Mouse (Mus musculus) liver, embryonic 15.5 days (tissue): ENCODE measurements around the gene Bfsp2. TPM values are rescaled to one million over a fixed set of nuclear protein-coding genes. Genes with fewer than 3 reads are reported as not detected.

ENCODE experiments used
- ATAC-seq: fragments of 200-750 bp; cut with Nextera tagmentation; 2 replicates; pipeline ENCODE4 v1.8.0; 2017; ENCODE audit warnings: moderate number of reproducible peaks, mild to moderate bottlenecking, moderate library complexity; ENCODE audit not compliant: insufficient read depth
- H3K27ac ChIP-seq: fragments of 300-500 bp; sonication (generic); replicated peaks from 2 replicates; pipeline ENCODE4 v1.5.1; 2015; ENCODE audit warnings: mild to moderate bottlenecking, inconsistent platforms
- H3K27me3 ChIP-seq: fragments of 300-500 bp; sonication (generic); 2 replicates; pipeline ENCODE4 v1.6.1; 2015; ENCODE audit warnings: mild to moderate bottlenecking, inconsistent platforms
- H3K36me3 ChIP-seq: fragments of 300-500 bp; sonication (generic); replicated peaks from 2 replicates; pipeline ENCODE4 v1.6.1; 2015; ENCODE audit warnings: moderate library complexity, mild to moderate bottlenecking, inconsistent platforms
- H3K4me1 ChIP-seq: fragments of 300-500 bp; sonication (generic); replicated peaks from 2 replicates; pipeline ENCODE4 v1.6.1; 2015; ENCODE audit warnings: inconsistent platforms
- H3K4me2 ChIP-seq: fragments of 300-500 bp; sonication (generic); 2 replicates; pipeline ENCODE4 v1.6.1; 2015; ENCODE audit warnings: moderate library complexity, mild to moderate bottlenecking, inconsistent platforms
- H3K4me3 ChIP-seq: fragments of 300-500 bp; sonication (generic); replicated peaks from 2 replicates; pipeline ENCODE4 v1.5.1; 2015; ENCODE audit warnings: mild to moderate bottlenecking, inconsistent platforms
- H3K9ac ChIP-seq: fragments of 300-500 bp; sonication (generic); 2 replicates; pipeline ENCODE4 v1.6.1; 2015; ENCODE audit warnings: moderate library complexity, mild to moderate bottlenecking, inconsistent platforms
- H3K9me3 ChIP-seq: fragments of 300-500 bp; sonication (generic); replicated peaks from 2 replicates; pipeline ENCODE4 v1.6.1; 2016; ENCODE audit warnings: inconsistent platforms
- WGBS: fragments of 180-500 bp; shearing (Covaris S2); methylation state at CpG from one replicate; pipeline ENCODE4 v1.1.7; 2015; ENCODE audit warnings: mixed read lengths; ENCODE audit not compliant: insufficient replicate concordance; 5-methylcytosine and 5-hydroxymethylcytosine counted together
- polyA plus RNA-seq: library from polyadenylated mRNA; unstranded; fragments of >200 nt; fragmentation: Nextera tagmentation; extraction: Ambion mirVana; gene quantifications from 2 replicates; pipeline ENCODE4 v1.2.1, GENCODE M21; 2015

The Bfsp2 gene
- polyA plus RNA-seq, 1 experiment from 2014 or later = 2.5 TPM

- Histone ChIP-seq H3K4me1 (0 out of 2 replicates have a peak, but pooled peaks cover 14% of the 10 kb centered on the region), H3K9ac (no peak overlapping the region), H3K4me2 (no peak overlapping the region), H3K36me3 (no peaks in the 10 kb centered on the region), H3K4me3 (no peak overlapping the region), H3K27ac (no peak overlapping the region), H3K27me3 (no peaks in the 10 kb centered on the region), H3K9me3 (no peaks in the 10 kb centered on the region)
- ATAC-seq = no peak
- WGBS = 66% methylated on average over 2 of the region's 2 CpGs
Measured at GRCm38 (mm10) chr9:103502655-103503054, 22.4 kb upstream of the Bfsp2 start.

DNA sequence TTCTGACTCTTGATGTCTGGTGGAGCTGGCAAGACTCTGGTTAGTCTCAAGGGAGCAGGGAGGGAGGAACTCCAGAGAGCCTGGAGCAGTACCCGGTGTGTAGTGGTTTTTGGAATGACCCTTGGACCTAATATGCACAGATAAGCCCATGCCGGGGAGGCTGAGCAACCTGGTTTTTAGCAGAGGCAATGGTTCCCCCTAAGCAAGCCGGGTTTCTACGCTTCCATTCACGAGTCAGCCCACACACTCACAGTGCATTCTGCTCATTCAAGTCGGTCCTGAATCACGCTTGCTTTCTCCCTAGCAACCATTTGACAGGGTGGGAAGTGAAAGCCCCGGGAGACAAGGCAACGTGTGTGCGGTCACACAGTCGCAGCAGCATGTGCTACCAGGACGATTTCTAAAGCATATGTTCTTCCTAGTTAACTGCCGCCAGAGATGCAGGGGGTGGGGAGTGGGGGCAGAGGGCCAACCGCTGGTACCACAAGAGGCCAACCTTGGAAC, 21.7 kb upstream of the Bfsp2 start:
- Histone ChIP-seq H3K27ac (no peak overlapping the region), H3K4me1 (0 out of 2 replicates have a peak, but pooled peaks cover 12% of the 10 kb centered on the region), H3K36me3 (no peaks in the 10 kb centered on the region), H3K27me3 (no peaks in the 10 kb centered on the region), H3K4me3 (no peak overlapping the region), H3K4me2 (no peak overlapping the region), H3K9me3 (no peaks in the 10 kb centered on the region), H3K9ac (no peak overlapping the region)
- 39% methylated on average over 14 of the region's 14 CpGs for WGBS
- ATAC-seq = no peak

GRCm38 (mm10) chr9:103499366-103499765, 19.1 kb upstream of the Bfsp2 start:
- Histone ChIP-seq H3K36me3 (no peaks in the 10 kb centered on the region), H3K9me3 (no peaks in the 10 kb centered on the region), H3K4me1 (0 out of 2 replicates have a peak, but pooled peaks cover 8% of the 10 kb centered on the region), H3K27ac (no peak overlapping the region), H3K4me3 (no peak overlapping the region), H3K9ac (no peak overlapping the region), H3K4me2 (no peak overlapping the region), H3K27me3 (no peaks in the 10 kb centered on the region)
- 80% methylated on average over 18 of the region's 18 CpGs for WGBS
- no peak for ATAC-seq

- H3K27me3 ChIP-seq = no peaks in the 10 kb centered on the region
- 23% methylated on average over 8 of the region's 8 CpGs for WGBS
Measured at GRCm38 (mm10) chr9:103498699-103499098, 18.5 kb upstream of the Bfsp2 start.

GRCm38 (mm10) chr9:103495391-103495790, 15.2 kb upstream of the Bfsp2 start:
- no peak overlapping the region for H3K9ac ChIP-seq
- H3K4me2 ChIP-seq = no peak overlapping the region
- no peak overlapping the region for H3K27ac ChIP-seq
- no peaks in the 10 kb centered on the region for H3K9me3 ChIP-seq
- H3K36me3 ChIP-seq = no peaks in the 10 kb centered on the region
- no peaks in the 10 kb centered on the region for H3K27me3 ChIP-seq
- H3K4me1 ChIP-seq = no peaks in the 10 kb centered on the region
- no peak overlapping the region for H3K4me3 ChIP-seq
- WGBS = 75% methylated on average over 11 of the region's 11 CpGs
- no peak for ATAC-seq

More at GRCm38 (mm10) chr9:103498699-103499098, 18.5 kb upstream of the Bfsp2 start:
- H3K4me3 ChIP-seq = no peak overlapping the region
- H3K4me2 ChIP-seq = no peak overlapping the region
- no peak overlapping the region for H3K27ac ChIP-seq
- no peaks in the 10 kb centered on the region for H3K36me3 ChIP-seq
- ATAC-seq = no peak
- no peaks in the 10 kb centered on the region for H3K9me3 ChIP-seq
- no peak overlapping the region for H3K9ac ChIP-seq
- H3K4me1 ChIP-seq = 0 out of 2 replicates have a peak, but pooled peaks cover 8% of the 10 kb centered on the region

DNA sequence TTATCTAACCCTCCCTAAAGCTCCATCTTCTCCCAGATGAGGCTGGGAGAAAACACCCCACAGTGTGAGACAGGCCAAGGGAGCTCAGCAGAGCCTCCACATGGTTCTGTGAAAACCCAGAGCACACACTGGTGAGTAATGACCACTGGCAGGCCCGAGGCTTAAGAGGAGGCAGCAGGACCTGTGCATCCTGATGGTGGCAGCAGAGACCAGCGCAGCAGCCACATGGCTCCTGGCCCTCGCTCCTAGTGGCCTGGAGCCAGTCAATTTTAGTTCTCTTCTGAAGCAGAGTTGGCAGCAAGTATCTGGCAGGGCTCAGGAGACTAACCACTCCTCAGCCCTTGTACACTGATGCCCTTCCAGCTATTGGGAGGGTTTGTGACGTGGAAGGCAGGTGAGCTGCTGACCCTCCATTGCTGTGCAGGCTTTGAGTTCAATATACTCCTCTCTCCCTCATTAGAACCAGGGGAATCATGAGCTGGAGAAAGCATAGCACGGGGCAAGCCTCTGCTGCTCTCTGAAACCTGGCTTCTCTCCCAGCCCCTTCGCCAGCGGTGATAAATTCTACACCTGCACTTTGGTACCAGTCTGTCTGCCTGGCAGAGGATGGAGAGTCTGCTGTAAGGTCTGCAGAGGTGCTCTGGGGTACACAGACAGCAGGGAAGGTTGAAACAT, 14.3 kb upstream of the Bfsp2 start:
- Histone ChIP-seq H3K36me3 (no peaks in the 10 kb centered on the region), H3K27me3 (no peaks in the 10 kb centered on the region), H3K4me2 (no peak overlapping the region), H3K9ac (no peak overlapping the region), H3K9me3 (no peaks in the 10 kb centered on the region), H3K4me3 (no peak overlapping the region), H3K27ac (no peak overlapping the region), H3K4me1 (no peaks in the 10 kb centered on the region)
- WGBS = 40% methylated on average over 7 of the region's 7 CpGs
- ATAC-seq = 0 out of 2 replicates have a peak, but pooled peaks have one; percentile 5

- Histone ChIP-seq H3K4me3 (no peak overlapping the region), H3K4me1 (no peaks in the 10 kb centered on the region), H3K9me3 (no peaks in the 10 kb centered on the region), H3K27me3 (no peaks in the 10 kb centered on the region), H3K27ac (no peak overlapping the region), H3K4me2 (no peak overlapping the region), H3K36me3 (no peaks in the 10 kb centered on the region), H3K9ac (no peak overlapping the region)
- 66% methylated on average over 8 of the region's 8 CpGs for whole genome bisulfite sequencing
- no peak for ATAC-seq
Measured at GRCm38 (mm10) chr9:103491985-103492384, 11.8 kb upstream of the Bfsp2 start.

- Histone ChIP-seq H3K9me3 (no peaks in the 10 kb centered on the region), H3K36me3 (no peaks in the 10 kb centered on the region), H3K27me3 (no peaks in the 10 kb centered on the region), H3K4me2 (no peak overlapping the region), H3K9ac (no peak overlapping the region), H3K4me1 (no peaks in the 10 kb centered on the region), H3K4me3 (no peak overlapping the region), H3K27ac (no peak overlapping the region)
- 0 out of 2 replicates have a peak, but pooled peaks have one; percentile 14 for ATAC-seq
- WGBS = 16% methylated on average over 2 of the region's 2 CpGs
Measured at GRCm38 (mm10) chr9:103490439-103490838, 10.2 kb upstream of the Bfsp2 start.

- WGBS = 47% methylated on average over 4 of the region's 4 CpGs
Measured at GRCm38 (mm10) chr9:103489883-103490282, 9.7 kb upstream of the Bfsp2 start.

DNA sequence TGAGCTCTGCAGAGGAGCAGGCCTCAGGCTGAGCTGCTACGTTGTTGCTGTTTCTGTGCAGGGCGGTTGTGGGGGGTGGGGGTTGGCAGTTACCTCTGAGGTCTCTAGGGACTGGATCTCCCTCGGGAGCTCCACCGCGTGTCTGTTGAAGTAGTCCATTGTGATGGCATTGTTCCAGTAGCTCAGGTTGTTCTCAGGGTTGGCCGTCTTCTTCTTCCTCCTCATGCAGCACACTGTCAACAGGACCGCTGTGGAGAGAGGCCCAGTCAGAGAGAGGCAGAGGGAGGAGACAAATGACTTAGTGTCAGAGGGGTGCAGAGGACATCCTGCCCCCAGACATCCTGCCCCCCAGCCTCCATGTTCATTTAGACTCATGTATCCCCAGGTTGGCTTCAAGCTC, 8.9 kb upstream of the Bfsp2 start:
- Histone ChIP-seq H3K9me3 (no peaks in the 10 kb centered on the region), H3K4me3 (no peak overlapping the region), H3K27me3 (no peaks in the 10 kb centered on the region), H3K27ac (no peak overlapping the region), H3K4me2 (no peak overlapping the region), H3K4me1 (no peaks in the 10 kb centered on the region), H3K9ac (no peak overlapping the region), H3K36me3 (no peaks in the 10 kb centered on the region)
- ATAC-seq = peak; percentile 7; the same call in 1 of the 2 replicates
- 35% methylated on average over 7 of the region's 7 CpGs for WGBS

More at GRCm38 (mm10) chr9:103489883-103490282, 9.7 kb upstream of the Bfsp2 start:
- Histone ChIP-seq H3K36me3 (no peaks in the 10 kb centered on the region), H3K4me2 (no peak overlapping the region), H3K4me3 (no peak overlapping the region), H3K4me1 (no peaks in the 10 kb centered on the region), H3K9me3 (no peaks in the 10 kb centered on the region), H3K9ac (no peak overlapping the region), H3K27ac (no peak overlapping the region), H3K27me3 (no peaks in the 10 kb centered on the region)
- ATAC-seq = no peak

- no peak overlapping the region for H3K4me3 ChIP-seq
- H3K9ac ChIP-seq = no peak overlapping the region
- H3K27me3 ChIP-seq = no peaks in the 10 kb centered on the region
- 27% methylated on average over 6 of the region's 6 CpGs for WGBS
- no peak for ATAC-seq
- H3K27ac ChIP-seq = no peak overlapping the region
- H3K9me3 ChIP-seq = no peaks in the 10 kb centered on the region
- H3K4me1 ChIP-seq = 0 out of 2 replicates have a peak, but pooled peaks cover 2% of the 10 kb centered on the region
- H3K36me3 ChIP-seq = no peaks in the 10 kb centered on the region
- H3K4me2 ChIP-seq = no peak overlapping the region
Measured at GRCm38 (mm10) chr9:103486262-103486661, 6.0 kb upstream of the Bfsp2 start.
